Mouse (Mus musculus) embryonic facial prominence, embryonic 14.5 days (tissue): ENCODE results near the gene Glipr2. TPM values are rescaled to one million over a fixed set of nuclear protein-coding genes. Genes with fewer than 3 reads are reported as not detected.

Experiments used
- ATAC-seq: fragments of 200-750 bp; cut with Nextera tagmentation; 2 replicates; pipeline ENCODE4 v1.8.0; 2017; ENCODE audit warnings: low read depth, moderate number of reproducible peaks, moderate TSS enrichment
- DNase-seq: peaks from one replicate; pipeline ENCODE4 v3.0.0-alpha.2; 2015; ENCODE audit warnings: low spot score
- H3K27ac ChIP-seq: fragments of 300-500 bp; sonication (generic); replicated peaks from 2 replicates; pipeline ENCODE4 v1.5.1; 2014; ENCODE audit warnings: low read depth, mild to moderate bottlenecking, low read length, moderate library complexity
- H3K27me3 ChIP-seq: fragments of 300-500 bp; sonication (generic); replicated peaks from 2 replicates; pipeline ENCODE4 v1.6.1; 2014; ENCODE audit warnings: low read length; ENCODE audit not compliant: control insufficient read depth, insufficient read depth
- H3K36me3 ChIP-seq: fragments of 300-500 bp; sonication (generic); 2 replicates; pipeline ENCODE4 v1.6.1; 2014; ENCODE audit warnings: low read length, mixed read lengths; ENCODE audit not compliant: control insufficient read depth, insufficient read depth
- H3K4me1 ChIP-seq: fragments of 300-500 bp; sonication (generic); 2 replicates; pipeline ENCODE4 v1.6.1; 2014; ENCODE audit warnings: antibody characterized with exemption, low read length; ENCODE audit not compliant: control insufficient read depth, insufficient read depth
- H3K4me2 ChIP-seq: fragments of 300-500 bp; sonication (generic); 2 replicates; pipeline ENCODE4 v1.6.1; 2014; ENCODE audit warnings: low read depth, mild to moderate bottlenecking, low read length, moderate library complexity, mixed read lengths
- H3K4me3 ChIP-seq: fragments of 300-500 bp; sonication (generic); 2 replicates; pipeline ENCODE4 v1.5.1; 2014; ENCODE audit warnings: low read depth, mild to moderate bottlenecking, low read length
- H3K9ac ChIP-seq: fragments of 300-500 bp; sonication (generic); 2 replicates; pipeline ENCODE4 v1.6.1; 2014; ENCODE audit warnings: low read depth, mild to moderate bottlenecking, low read length, moderate library complexity, mixed read lengths
- H3K9me3 ChIP-seq: fragments of 300-500 bp; sonication (generic); 2 replicates; pipeline ENCODE4 v1.6.1; 2016; ENCODE audit warnings: low read length; ENCODE audit not compliant: control insufficient read depth
- WGBS: fragments of 180-500 bp; shearing (Covaris S2); extraction: QIAGEN DNeasy Blood & Tissue Kit; methylation state at CpG from one replicate; pipeline ENCODE4 v1.1.7; 2014; 5-methylcytosine and 5-hydroxymethylcytosine counted together
- polyA plus RNA-seq: library from polyadenylated mRNA; unstranded; fragments of >200 nt; fragmentation: Nextera tagmentation; extraction: Ambion mirVana; gene quantifications from 2 replicates; pipeline ENCODE4 v1.2.1, GENCODE M21; 2014

The Glipr2 gene
- polyA plus RNA-seq, 1 experiment from 2014 or later = 121 TPM

DNA sequence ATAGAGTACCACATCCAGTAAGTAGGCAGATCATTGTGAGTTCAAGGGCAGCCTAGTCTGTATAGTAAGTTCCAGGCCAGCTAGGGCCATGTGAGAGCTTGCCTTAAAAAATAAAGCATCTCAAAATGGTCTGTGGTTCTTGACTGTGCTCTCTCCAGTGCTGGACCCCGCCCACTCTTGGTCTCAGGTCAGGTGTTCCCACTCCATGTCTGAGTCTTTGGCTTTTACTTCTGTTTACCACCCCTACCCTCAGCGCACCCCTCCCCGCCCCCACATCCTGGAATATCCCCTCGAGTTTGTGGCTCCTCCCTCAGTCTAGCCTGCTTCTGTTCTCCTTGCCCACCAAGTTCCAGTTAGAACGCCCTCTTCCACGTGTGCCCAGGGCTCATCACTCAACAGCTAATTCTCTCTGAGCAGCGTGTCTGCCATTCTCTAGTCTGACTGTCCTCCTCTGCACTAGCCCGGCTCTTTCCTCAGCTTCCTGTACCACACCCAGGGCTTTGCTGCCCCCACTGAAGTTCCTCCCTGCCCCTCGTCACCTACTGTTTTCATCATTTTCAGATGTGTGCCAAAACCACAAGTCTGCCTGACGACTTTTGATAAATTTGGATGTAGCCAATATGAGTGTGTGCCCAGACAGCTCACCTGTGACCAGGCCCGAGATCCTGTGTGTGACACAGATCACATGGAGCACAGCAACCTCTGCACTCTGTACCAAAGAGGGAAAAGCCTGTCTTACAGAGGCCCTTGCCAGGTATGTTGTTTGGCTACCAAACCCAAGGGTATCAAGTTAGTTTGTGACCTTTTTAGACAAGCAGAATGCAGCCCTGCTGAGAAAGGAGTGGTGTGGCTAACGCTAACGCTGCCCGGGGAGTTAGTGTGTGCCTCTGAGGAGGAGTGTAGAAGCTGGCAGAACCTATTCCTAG, 20.2 kb upstream of the Glipr2 start:
- H3K27me3 ChIP-seq = no peaks in the 10 kb centered on the region
- H3K36me3 ChIP-seq = peaks cover 58% of the 10 kb centered on the region
- no peak overlapping the region for H3K27ac ChIP-seq
- H3K4me3 ChIP-seq = no peak overlapping the region
- ATAC-seq (no peak), DNase-seq (no peak)
- no peaks in the 10 kb centered on the region for H3K4me1 ChIP-seq
- 76% methylated on average over 14 of the region's 14 CpGs for whole genome bisulfite sequencing
- no peaks in the 10 kb centered on the region for H3K9me3 ChIP-seq
- no peak overlapping the region; the same call in 1 of the 2 replicates for H3K9ac ChIP-seq
- no peak overlapping the region for H3K4me2 ChIP-seq

DNA sequence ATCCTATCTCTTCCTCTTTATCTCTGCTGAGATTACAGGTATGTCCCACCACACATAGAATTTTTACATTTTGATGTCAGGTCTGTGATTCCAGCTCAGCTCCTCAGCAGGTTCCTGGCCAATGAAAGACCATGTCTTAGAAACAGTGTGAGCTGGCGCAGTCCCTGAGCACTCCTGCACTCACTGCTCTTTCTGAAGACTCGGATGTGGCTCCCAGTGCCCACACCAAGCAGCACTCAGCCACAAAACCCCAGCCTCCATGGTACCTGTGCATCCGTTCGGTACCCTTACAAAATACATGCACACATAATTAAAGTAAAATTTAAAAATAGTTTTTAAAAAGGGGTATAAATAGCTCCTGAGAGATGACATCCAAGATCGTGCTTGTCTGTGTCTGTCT, 15.9 kb upstream of the Glipr2 start:
- H3K27ac ChIP-seq = no peak overlapping the region
- H3K27me3 ChIP-seq = no peaks in the 10 kb centered on the region
- WGBS = 91% methylated on average over 5 of the region's 5 CpGs
- peaks cover 68% of the 10 kb centered on the region for H3K36me3 ChIP-seq
- H3K4me2 ChIP-seq = no peak overlapping the region
- H3K9me3 ChIP-seq = no peaks in the 10 kb centered on the region
- no peak overlapping the region for H3K4me3 ChIP-seq
- no peak for ATAC-seq
- H3K9ac ChIP-seq = no peak overlapping the region
- H3K4me1 ChIP-seq = no peaks in the 10 kb centered on the region
- no peak for DNase-seq

DNA sequence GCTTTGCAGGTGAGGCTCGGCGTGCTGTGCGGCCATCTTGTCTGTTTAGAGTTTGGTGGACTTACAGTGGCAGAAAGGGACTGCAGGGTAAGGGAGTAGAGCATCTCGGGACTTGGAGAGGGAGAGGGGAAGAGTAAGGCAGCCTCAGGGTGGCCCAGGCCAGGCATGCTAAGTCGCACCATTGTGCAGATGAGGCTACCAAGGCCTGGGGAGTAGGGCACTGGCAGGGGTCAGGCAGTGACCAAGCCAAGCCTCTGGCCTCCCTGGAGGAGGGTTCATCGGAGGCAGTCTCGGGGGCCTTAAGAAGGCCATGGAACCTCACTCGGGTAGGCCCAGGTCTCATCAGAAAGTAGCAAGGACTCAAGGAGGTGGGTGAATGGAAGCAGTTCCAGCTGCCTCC, 14.8 kb upstream of the Glipr2 start:
- Histone ChIP-seq H3K27ac (no peak overlapping the region), H3K9ac (no peak overlapping the region), H3K27me3 (no peaks in the 10 kb centered on the region), H3K36me3 (peaks cover 65% of the 10 kb centered on the region), H3K4me3 (no peak overlapping the region), H3K4me2 (no peak overlapping the region), H3K4me1 (no peaks in the 10 kb centered on the region), H3K9me3 (no peaks in the 10 kb centered on the region)
- DNase-seq = no peak
- no peak for ATAC-seq
- 85% methylated on average over 8 of the region's 8 CpGs for WGBS

- H3K4me1 ChIP-seq = no peaks in the 10 kb centered on the region
- 95% methylated on average over 2 of the region's 2 CpGs for WGBS
Measured at GRCm38 (mm10) chr4:43947571-43947970, 9.6 kb upstream of the Glipr2 start.

GRCm38 (mm10) chr4:43957846-43958461, 753 bp downstream of the Glipr2 start:
- Histone ChIP-seq H3K9ac (peak overlapping the region; percentile 76), H3K36me3 (no peaks in the 10 kb centered on the region), H3K27me3 (no peaks in the 10 kb centered on the region), H3K9me3 (no peaks in the 10 kb centered on the region), H3K4me1 (peaks cover 11% of the 10 kb centered on the region; the same call in 1 of the 2 replicates), H3K4me3 (peak overlapping the region; percentile 74), H3K27ac (peak overlapping the region; percentile 89), H3K4me2 (peak overlapping the region; percentile 95)
- DNase-seq (peak; percentile 92), ATAC-seq (peak; percentile 85)
- WGBS = under 1% methylated on average over 26 of the region's 26 CpGs

More at GRCm38 (mm10) chr4:43947571-43947970, 9.6 kb upstream of the Glipr2 start:
- Histone ChIP-seq H3K4me3 (no peak overlapping the region), H3K36me3 (peaks cover 26% of the 10 kb centered on the region; the same call in 1 of the 2 replicates), H3K9ac (no peak overlapping the region), H3K27me3 (no peaks in the 10 kb centered on the region), H3K4me2 (no peak overlapping the region), H3K27ac (no peak overlapping the region), H3K9me3 (no peaks in the 10 kb centered on the region)
- ATAC-seq = no peak
- DNase-seq = no peak

- Histone ChIP-seq H3K4me1 (peaks cover 11% of the 10 kb centered on the region; the same call in 1 of the 2 replicates), H3K4me3 (no peak overlapping the region), H3K27me3 (no peaks in the 10 kb centered on the region), H3K27ac (0 out of 2 replicates have a peak overlapping the region, but pooled peaks have one; percentile 10), H3K4me2 (peak overlapping the region; percentile 95), H3K36me3 (no peaks in the 10 kb centered on the region), H3K9me3 (no peaks in the 10 kb centered on the region), H3K9ac (peak overlapping the region; percentile 34; the same call in 1 of the 2 replicates)
- WGBS = 56% methylated on average over 9 of the region's 9 CpGs
- ATAC-seq = no peak
- no peak for DNase-seq
Measured at GRCm38 (mm10) chr4:43959523-43960179, 2.5 kb downstream of the Glipr2 start.

DNA sequence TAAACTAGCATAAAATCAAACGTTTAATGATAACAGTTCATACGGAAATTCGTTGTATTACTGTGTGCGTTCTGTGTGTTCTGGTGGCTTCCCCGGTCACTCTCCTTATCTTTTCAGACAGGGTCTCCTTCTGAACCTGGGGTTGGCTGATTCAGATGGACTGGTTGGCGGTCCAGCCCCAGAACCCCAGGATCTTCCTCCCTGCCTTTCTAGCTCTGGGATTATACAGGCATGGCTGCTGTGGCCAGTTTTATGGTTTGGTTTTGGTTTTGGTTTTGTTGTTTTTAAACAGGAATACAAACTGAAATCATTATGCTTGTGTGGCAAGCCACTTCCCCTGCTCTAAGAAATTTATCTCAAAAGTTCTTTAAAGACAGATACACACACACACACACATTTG, 3.0 kb downstream of the Glipr2 start:
- Histone ChIP-seq H3K4me2 (peak overlapping the region; percentile 95; the same call in 1 of the 2 replicates), H3K4me1 (peaks cover 13% of the 10 kb centered on the region), H3K9ac (no peak overlapping the region), H3K4me3 (no peak overlapping the region), H3K9me3 (no peaks in the 10 kb centered on the region), H3K27ac (no peak overlapping the region), H3K36me3 (no peaks in the 10 kb centered on the region), H3K27me3 (no peaks in the 10 kb centered on the region)
- ATAC-seq (no peak), DNase-seq (no peak)
- 88% methylated on average over 6 of the region's 6 CpGs for WGBS

- ATAC-seq (no peak), DNase-seq (no peak)
- H3K9ac ChIP-seq = 0 out of 2 replicates have a peak overlapping the region, but pooled peaks have one; percentile 34
- peaks cover 18% of the 10 kb centered on the region for H3K4me1 ChIP-seq
- H3K4me3 ChIP-seq = no peak overlapping the region
- no peaks in the 10 kb centered on the region for H3K27me3 ChIP-seq
- H3K9me3 ChIP-seq = no peaks in the 10 kb centered on the region
- H3K4me2 ChIP-seq = no peak overlapping the region
- 44% methylated on average over 2 of the region's 2 CpGs for WGBS
- no peaks in the 10 kb centered on the region for H3K36me3 ChIP-seq
- no peak overlapping the region for H3K27ac ChIP-seq
Measured at GRCm38 (mm10) chr4:43964326-43964833, 7.2 kb downstream of the Glipr2 start.
